Mouse (Mus musculus) heart, embryonic 12.5 days (tissue): ENCODE results near the gene Rab31. TPM values are rescaled to one million over a fixed set of nuclear protein-coding genes. Genes with fewer than 3 reads are reported as not detected.

Experiments
- ATAC-seq: fragments of 200-750 bp; cut with Nextera tagmentation; 2 replicates; pipeline ENCODE4 v1.8.0; 2017; ENCODE audit warnings: moderate TSS enrichment, moderate library complexity; ENCODE audit not compliant: insufficient number of reproducible peaks, low FRiP score
- H3K27ac ChIP-seq: fragments of 300-500 bp; sonication (generic); 2 replicates; pipeline ENCODE4 v1.5.1; 2016; ENCODE audit warnings: mild to moderate bottlenecking, moderate library complexity; ENCODE audit not compliant: poor library complexity, severe bottlenecking
- H3K27me3 ChIP-seq: fragments of 300-500 bp; sonication (generic); replicated peaks from 2 replicates; pipeline ENCODE4 v1.6.1; 2016; ENCODE audit warnings: mild to moderate bottlenecking, moderate library complexity
- H3K36me3 ChIP-seq: fragments of 300-500 bp; sonication (generic); 2 replicates; pipeline ENCODE4 v1.6.1; 2016; ENCODE audit warnings: mild to moderate bottlenecking, moderate library complexity
- H3K4me1 ChIP-seq: fragments of 300-500 bp; sonication (generic); replicated peaks from 2 replicates; pipeline ENCODE4 v1.6.1; 2016; ENCODE audit warnings: mild to moderate bottlenecking
- H3K4me2 ChIP-seq: fragments of 300-500 bp; sonication (generic); 2 replicates; pipeline ENCODE4 v1.6.1; 2016; ENCODE audit warnings: mild to moderate bottlenecking, moderate library complexity
- H3K4me3 ChIP-seq: fragments of 300-500 bp; sonication (generic); 2 replicates; pipeline ENCODE4 v1.5.1; 2016; ENCODE audit warnings: mild to moderate bottlenecking
- H3K9ac ChIP-seq: fragments of 300-500 bp; sonication (generic); 2 replicates; pipeline ENCODE4 v1.6.1; 2016; ENCODE audit warnings: mild to moderate bottlenecking, moderate library complexity
- H3K9me3 ChIP-seq: fragments of 300-500 bp; sonication (generic); replicated peaks from 2 replicates; pipeline ENCODE4 v1.6.1; 2016; ENCODE audit warnings: mild to moderate bottlenecking, moderate library complexity
- WGBS: fragments of 180-500 bp; shearing (Covaris S2); methylation state at CpG from one replicate; pipeline ENCODE4 v1.1.7; 2016; 5-methylcytosine and 5-hydroxymethylcytosine counted together
- polyA plus RNA-seq: library from polyadenylated mRNA; unstranded; fragments of >200 nt; fragmentation: Nextera tagmentation; extraction: Ambion mirVana; gene quantifications from 2 replicates; pipeline ENCODE4 v1.2.1, GENCODE M21; 2016

The Rab31 gene
- polyA plus RNA-seq, 1 experiment from 2014 or later: 31.2 TPM

DNA sequence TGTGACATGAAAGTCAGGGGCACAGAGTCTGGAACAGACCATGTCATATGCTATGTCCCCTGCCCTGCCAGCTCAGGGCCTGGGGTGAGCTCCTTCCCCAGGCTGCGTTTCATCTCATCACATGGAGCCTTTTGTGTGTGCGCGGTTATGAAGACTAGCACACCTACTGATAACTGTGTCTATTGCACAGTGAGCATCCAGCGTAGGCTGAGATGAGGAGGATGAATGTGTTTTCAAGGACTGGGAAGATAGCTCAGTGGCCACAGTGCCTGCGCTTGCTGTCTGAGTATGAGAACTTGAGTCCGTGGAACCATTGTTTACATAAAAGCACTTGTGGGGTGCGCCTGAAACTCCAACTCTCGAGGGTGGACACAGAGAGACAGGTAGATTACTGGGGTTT lies 96.0 kb downstream of the Rab31 start:
- 88% methylated on average over 8 of the region's 8 CpGs for WGBS
- ATAC-seq: no peak
- H3K4me3 ChIP-seq: no peak overlapping the region

DNA sequence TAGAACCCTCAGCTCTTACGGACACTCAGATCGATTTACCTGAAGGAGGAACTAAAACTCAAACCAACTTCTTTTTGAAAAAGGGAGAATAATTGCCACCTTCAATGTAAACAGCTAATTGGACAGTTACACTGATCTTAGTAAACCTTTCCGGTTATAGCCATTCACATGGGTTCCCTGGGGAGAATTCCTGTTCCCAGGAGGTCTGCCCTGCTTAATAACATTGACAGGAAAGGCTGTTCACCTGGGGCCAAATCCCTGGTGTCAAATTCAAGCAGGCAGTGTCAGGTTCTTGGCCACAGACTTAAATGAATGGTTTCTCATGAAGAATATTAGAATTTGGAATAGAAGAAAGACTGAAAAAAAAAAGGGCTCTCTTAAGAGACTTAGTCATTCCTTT lies 96.6 kb downstream of the Rab31 start:
- no peak overlapping the region for H3K9ac ChIP-seq
- no peak overlapping the region for H3K4me2 ChIP-seq
- no peak overlapping the region for H3K27ac ChIP-seq
- H3K4me3 ChIP-seq: no peak overlapping the region
- no peaks in the 10 kb centered on the region for H3K27me3 ChIP-seq
- H3K36me3 ChIP-seq: no peaks in the 10 kb centered on the region
- no peak for ATAC-seq
- no peaks in the 10 kb centered on the region for H3K9me3 ChIP-seq
- WGBS: 87% methylated on average over 3 of the region's 3 CpGs
- H3K4me1 ChIP-seq: peaks cover 12% of the 10 kb centered on the region

More for the DNA sequence above, 96.0 kb downstream of the Rab31 start:
- H3K36me3 ChIP-seq: no peaks in the 10 kb centered on the region
- H3K4me2 ChIP-seq: no peak overlapping the region
- no peaks in the 10 kb centered on the region for H3K27me3 ChIP-seq
- H3K9ac ChIP-seq: no peak overlapping the region
- H3K4me1 ChIP-seq: peaks cover 12% of the 10 kb centered on the region
- no peaks in the 10 kb centered on the region for H3K9me3 ChIP-seq
- H3K27ac ChIP-seq: no peak overlapping the region

DNA sequence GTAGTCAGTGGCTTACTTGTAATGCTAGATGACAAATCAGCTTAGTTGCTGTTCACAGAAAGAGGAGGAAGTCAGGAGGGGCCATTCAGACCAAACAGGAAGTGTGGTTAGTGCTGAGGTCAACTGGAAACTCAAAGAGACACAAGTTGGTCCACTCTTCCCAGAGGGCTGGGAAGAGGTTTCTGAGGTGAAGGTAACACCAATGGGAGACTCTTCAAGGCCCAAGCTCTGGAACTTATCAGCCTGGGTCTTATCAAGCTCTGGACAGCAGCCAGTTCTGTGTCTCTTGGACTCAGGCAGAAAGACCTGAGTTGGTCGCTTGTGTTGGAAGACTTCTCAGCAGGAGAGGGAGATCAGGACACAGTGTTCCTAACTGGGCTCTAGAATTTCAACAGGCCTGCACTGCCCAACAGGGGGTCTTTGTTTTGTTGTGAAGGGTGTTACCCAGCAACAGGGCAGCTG lies 97.8 kb downstream of the Rab31 start:
- ATAC-seq: no peak
- H3K4me2 ChIP-seq: no peak overlapping the region
- no peaks in the 10 kb centered on the region for H3K9me3 ChIP-seq
- no peaks in the 10 kb centered on the region for H3K27me3 ChIP-seq
- H3K9ac ChIP-seq: no peak overlapping the region
- no peaks in the 10 kb centered on the region for H3K36me3 ChIP-seq
- H3K4me3 ChIP-seq: no peak overlapping the region
- 5% methylated on average over 1 of the region's 1 CpGs for WGBS
- H3K27ac ChIP-seq: no peak overlapping the region
- H3K4me1 ChIP-seq: peaks cover 8% of the 10 kb centered on the region

DNA sequence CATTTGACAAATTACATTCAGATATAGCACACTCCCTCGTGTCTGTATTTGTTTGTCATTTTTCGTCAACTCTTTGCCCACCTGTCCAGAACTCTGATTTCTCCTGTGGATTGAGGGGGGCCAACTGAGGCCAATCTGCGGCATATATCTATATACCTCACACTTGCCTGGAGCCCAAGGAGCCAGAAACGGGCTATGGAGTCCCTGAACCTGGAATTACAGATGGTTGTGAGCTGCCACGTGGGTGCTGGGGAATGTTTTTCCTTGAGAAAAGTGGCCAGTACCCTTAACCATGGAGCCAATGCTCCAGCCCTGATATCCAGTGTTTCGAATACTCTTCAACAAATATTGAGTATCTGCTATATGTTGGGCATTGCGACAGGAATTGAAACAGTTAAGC lies 99.6 kb downstream of the Rab31 start:
- Histone ChIP-seq H3K27ac (no peak overlapping the region), H3K4me3 (no peak overlapping the region), H3K4me2 (no peak overlapping the region), H3K27me3 (no peaks in the 10 kb centered on the region), H3K4me1 (peaks cover 8% of the 10 kb centered on the region), H3K36me3 (no peaks in the 10 kb centered on the region), H3K9me3 (no peaks in the 10 kb centered on the region), H3K9ac (no peak overlapping the region)
- no peak for ATAC-seq
- 90% methylated on average over 7 of the region's 7 CpGs for WGBS

DNA sequence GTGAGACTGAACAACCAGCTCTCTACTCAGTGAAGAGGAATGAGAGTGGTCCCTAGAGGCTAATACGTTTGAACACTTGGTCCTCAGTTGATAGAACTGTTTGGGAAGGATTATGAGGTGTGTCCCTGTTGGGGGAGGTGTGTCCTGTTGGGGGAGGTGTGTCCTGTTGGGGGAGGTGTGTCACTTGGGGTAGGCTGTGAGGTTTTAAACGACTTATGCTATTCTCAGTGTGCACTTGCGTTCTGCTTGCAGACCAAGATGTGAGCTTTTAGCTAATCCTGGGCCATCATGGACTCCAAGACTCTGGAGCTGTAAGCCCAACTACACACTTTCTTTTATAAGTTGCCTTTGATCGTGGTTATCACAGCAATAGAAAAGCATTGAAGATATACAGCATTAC lies 103.5 kb downstream of the Rab31 start:
- H3K4me2 ChIP-seq: no peak overlapping the region
- no peak overlapping the region for H3K4me3 ChIP-seq
- no peaks in the 10 kb centered on the region for H3K36me3 ChIP-seq
- 80% methylated on average over 4 of the region's 4 CpGs for WGBS
- H3K9ac ChIP-seq: no peak overlapping the region
- H3K4me1 ChIP-seq: peaks cover 7% of the 10 kb centered on the region
- H3K27ac ChIP-seq: no peak overlapping the region
- H3K9me3 ChIP-seq: no peaks in the 10 kb centered on the region
- H3K27me3 ChIP-seq: no peaks in the 10 kb centered on the region
- no peak for ATAC-seq

DNA sequence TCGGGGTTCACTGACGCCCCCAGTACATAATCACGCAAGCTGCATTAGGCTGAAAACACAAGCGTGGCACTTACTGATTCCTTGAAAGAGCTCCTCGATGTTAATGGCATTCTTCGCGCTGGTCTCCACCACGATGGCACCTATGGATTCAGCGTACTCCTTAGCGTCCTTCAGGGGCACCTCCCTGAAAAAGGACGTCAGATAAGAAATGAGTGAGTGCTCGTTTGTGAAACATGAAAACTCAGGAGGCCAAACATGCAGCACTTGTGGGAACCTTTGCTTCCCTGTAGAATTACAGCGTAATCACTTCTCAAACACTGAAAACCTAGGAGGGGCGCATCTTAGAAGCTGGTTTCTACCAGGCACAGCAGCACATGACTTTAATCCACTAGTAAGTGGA lies 104.8 kb downstream of the Rab31 start:
- H3K9ac ChIP-seq: no peak overlapping the region
- H3K9me3 ChIP-seq: no peaks in the 10 kb centered on the region
- H3K4me2 ChIP-seq: no peak overlapping the region
- no peaks in the 10 kb centered on the region for H3K36me3 ChIP-seq
- peaks cover 7% of the 10 kb centered on the region for H3K4me1 ChIP-seq
- no peak for ATAC-seq
- WGBS: 81% methylated on average over 14 of the region's 14 CpGs
- H3K27ac ChIP-seq: no peak overlapping the region
- H3K27me3 ChIP-seq: no peaks in the 10 kb centered on the region
- no peak overlapping the region for H3K4me3 ChIP-seq

DNA sequence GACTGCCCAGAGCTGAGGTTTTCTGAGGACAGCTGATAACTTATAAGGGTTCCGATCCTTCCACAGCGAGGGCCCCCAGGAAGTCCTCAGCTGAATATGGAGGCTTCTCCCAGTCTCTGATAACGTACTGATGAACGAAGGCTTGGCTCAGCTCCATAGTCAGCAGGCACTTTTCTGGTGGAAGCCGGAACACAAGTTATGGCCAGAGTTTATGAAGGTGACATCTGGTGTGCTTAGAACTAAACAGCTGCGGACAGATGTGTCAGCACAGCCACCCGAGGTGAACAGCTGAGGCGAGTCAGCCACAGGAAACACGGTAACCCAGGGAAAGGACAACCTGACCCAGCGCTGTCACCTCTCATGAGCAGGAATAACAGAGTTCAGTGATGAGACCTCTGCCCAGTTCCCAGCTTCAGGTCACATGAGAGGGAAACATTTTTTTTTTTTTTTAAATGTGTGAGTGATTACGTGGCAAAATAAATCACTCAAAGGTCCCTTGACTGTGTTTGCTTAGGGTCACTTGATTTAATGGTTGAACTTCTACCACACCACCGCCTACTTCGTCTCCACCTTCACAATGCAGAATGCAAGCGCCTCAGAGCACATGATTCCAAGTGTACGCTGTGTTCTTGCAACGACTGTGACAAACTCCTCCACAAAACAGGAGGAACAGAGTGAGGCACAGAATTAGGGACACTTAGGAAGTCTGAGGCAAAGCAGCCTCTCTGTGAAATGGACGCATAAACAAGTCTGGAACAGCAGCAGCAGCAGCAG lies 106.0 kb downstream of the Rab31 start:
- ATAC-seq: no peak
- Histone ChIP-seq H3K4me2 (no peak overlapping the region), H3K36me3 (no peaks in the 10 kb centered on the region), H3K9me3 (no peaks in the 10 kb centered on the region), H3K4me1 (peaks cover 7% of the 10 kb centered on the region), H3K4me3 (no peak overlapping the region), H3K27ac (no peak overlapping the region), H3K9ac (no peak overlapping the region), H3K27me3 (no peaks in the 10 kb centered on the region)
- WGBS: 65% methylated on average over 17 of the region's 17 CpGs

DNA sequence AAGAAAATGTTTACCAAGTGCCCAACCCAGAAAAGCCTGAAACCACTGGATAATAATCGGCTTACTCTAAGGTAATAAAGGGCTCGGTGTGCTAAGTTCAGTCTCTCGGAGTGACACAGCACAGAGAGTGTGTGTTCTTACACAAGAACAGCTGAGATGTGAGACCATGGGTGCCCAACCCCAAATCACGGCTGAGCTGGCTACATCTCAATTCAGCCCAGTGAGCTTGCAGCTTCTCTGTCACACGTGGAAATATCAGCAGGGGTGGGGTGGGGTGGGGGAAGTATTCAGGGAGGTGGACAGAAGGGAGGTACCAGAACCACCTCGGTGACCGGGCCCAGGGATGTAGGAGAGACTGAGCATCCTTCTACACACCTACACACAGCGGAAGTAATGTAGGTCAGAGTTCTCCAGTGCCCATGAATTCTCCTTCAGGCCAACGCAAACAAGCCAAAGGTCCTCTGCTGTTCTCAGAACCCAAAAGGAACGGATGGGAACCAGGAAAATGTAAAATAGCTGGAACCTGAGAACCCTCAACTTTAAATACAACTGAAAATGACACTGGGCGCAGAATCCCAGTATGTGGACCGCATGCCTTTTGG lies 106.7 kb downstream of the Rab31 start:
- Histone ChIP-seq H3K27ac (no peak overlapping the region), H3K36me3 (no peaks in the 10 kb centered on the region), H3K4me1 (peaks cover 7% of the 10 kb centered on the region), H3K9ac (no peak overlapping the region), H3K9me3 (no peaks in the 10 kb centered on the region), H3K4me2 (no peak overlapping the region), H3K27me3 (no peaks in the 10 kb centered on the region), H3K4me3 (no peak overlapping the region)
- 85% methylated on average over 12 of the region's 12 CpGs for WGBS
- no peak for ATAC-seq

DNA sequence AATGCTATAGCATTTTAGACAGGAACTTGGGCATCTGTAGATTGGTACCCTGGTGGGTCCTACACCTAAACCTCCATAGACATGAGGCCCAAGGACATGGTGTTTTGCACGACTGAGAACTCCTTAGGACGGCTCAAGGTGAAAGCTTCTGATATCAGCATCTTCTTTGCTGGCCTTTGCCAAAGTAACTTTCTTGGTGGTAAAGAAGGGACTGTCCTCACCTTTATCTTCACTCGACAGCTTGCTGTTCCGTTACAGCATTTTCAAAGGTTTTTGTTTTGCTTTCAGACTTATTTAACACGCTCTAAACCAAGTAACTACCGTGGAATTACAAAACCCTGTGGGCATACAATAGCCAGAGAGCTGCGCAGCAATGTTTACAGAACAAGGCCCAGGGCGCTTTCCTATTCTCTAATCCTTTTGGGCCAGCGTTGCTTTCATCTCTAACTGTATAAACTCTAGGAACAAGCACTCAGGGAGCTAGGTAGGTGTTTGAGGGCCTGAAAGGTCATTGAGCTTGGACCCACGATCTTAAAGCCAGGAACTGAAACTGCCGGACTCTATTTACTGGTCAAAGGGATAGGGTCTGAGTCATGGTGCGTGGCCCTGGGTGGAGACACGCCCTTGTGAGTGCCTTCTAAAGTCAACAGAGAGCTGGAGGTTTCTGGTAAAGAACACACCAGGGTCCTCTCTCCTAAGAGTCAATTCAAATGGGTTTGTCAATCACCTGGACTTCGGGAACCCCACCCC lies 109.0 kb downstream of the Rab31 start:
- no peak overlapping the region for H3K4me2 ChIP-seq
- H3K27me3 ChIP-seq: no peaks in the 10 kb centered on the region
- H3K9me3 ChIP-seq: no peaks in the 10 kb centered on the region
- H3K27ac ChIP-seq: no peak overlapping the region
- no peak overlapping the region for H3K9ac ChIP-seq
- H3K4me3 ChIP-seq: no peak overlapping the region
- WGBS: 81% methylated on average over 14 of the region's 14 CpGs
- H3K36me3 ChIP-seq: no peaks in the 10 kb centered on the region
- H3K4me1 ChIP-seq: peaks cover 7% of the 10 kb centered on the region
- ATAC-seq: no peak

DNA sequence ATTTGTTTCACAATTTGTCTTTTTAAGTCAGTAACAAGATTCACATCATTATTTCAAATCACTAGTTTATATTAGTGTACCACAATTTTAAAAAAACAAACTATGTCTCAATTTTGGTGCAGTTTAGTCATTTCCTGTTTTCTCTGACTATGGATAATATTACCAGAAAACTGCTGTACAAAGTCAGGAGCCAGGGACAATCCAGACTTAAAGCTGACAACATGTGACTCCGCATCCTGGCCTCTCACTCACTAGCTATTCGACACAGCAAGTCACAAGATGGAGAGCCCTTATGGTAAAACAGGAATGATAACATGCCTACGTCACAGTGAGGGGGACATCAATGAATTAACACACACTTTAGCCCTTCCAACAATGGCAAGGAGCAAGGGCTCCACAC lies 109.9 kb downstream of the Rab31 start:
- Histone ChIP-seq H3K9me3 (no peaks in the 10 kb centered on the region), H3K27me3 (no peaks in the 10 kb centered on the region), H3K9ac (no peak overlapping the region), H3K4me1 (peaks cover 7% of the 10 kb centered on the region), H3K27ac (no peak overlapping the region), H3K4me3 (no peak overlapping the region), H3K4me2 (no peak overlapping the region), H3K36me3 (no peaks in the 10 kb centered on the region)
- WGBS: 65% methylated on average over 3 of the region's 3 CpGs
- no peak for ATAC-seq

DNA sequence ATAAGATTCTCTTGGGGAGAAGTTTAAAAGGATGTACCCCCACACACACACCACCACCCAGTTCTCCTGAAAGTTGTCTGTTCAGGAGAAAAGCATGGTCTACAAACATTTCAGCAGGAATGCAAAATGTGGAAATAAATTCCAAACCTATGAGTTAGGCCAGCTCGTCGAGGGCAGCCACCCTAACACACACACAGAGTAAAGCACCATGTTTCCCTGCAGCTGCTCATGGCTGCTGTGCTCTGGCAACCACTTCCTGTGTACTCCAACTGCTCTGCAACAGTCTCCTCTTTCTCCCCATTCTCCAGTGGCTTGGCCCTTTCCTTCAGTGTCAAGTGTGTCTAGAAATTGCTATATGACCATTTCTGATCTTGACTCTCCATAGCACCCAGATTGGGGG lies 114.1 kb downstream of the Rab31 start:
- WGBS: 54% methylated on average over 2 of the region's 2 CpGs
- no peaks in the 10 kb centered on the region for H3K9me3 ChIP-seq
- H3K27ac ChIP-seq: no peak overlapping the region
- no peak overlapping the region for H3K4me3 ChIP-seq
- H3K9ac ChIP-seq: no peak overlapping the region
- H3K4me1 ChIP-seq: 0 out of 2 replicates have a peak, but pooled peaks cover 3% of the 10 kb centered on the region
- no peak overlapping the region for H3K4me2 ChIP-seq
- no peaks in the 10 kb centered on the region for H3K27me3 ChIP-seq
- no peaks in the 10 kb centered on the region for H3K36me3 ChIP-seq
- no peak for ATAC-seq
